Mouse (Mus musculus): ENCODE measurements at regions not wholly inside any gene's neighbourhood (a gene's known extent, or its start where the extent isn't known, plus 50 kb on each side); places are given as distances from the start of the nearest gene placed in this dataset.

- DNase-seq = no peak
These were observed 873.5 kb downstream of the Rapgef2 start for GRCm38 (mm10) chr3:78412669-78413419.

GRCm38 (mm10) chr3:78411395-78411794 is 874.9 kb downstream of the Rapgef2 start:
- no peak for DNase-seq

GRCm38 (mm10) chr3:78409237-78409636 is 877.1 kb downstream of the Rapgef2 start:
- no peak for DNase-seq

GRCm38 (mm10) chr3:78405760-78406467 is 880.4 kb downstream of the Rapgef2 start:
- DNase-seq = no peak

- DNase-seq = peak; percentile 41
These were observed 927.9 kb downstream of the Rapgef2 start for GRCm38 (mm10) chr3:78358377-78358776.

GRCm38 (mm10) chr3:78339891-78340290 is 946.4 kb downstream of the Rapgef2 start:
- DNase-seq = no peak

GRCm38 (mm10) chr3:78311630-78312406 is 974.5 kb downstream of the Rapgef2 start:
- DNase-seq = no peak

- no peak for DNase-seq
These were observed 985.8 kb downstream of the Rapgef2 start for GRCm38 (mm10) chr3:78300506-78300905.

GRCm38 (mm10) chr3:78291894-78292293 is 994.4 kb downstream of the Rapgef2 start:
- no peak for DNase-seq

- no peak for DNase-seq
These were observed 1002.2 kb downstream of the Rapgef2 start for GRCm38 (mm10) chr3:78284071-78284470.

- DNase-seq = no peak
These were observed 1049.4 kb downstream of the Rapgef2 start for GRCm38 (mm10) chr3:78236920-78237319.

GRCm38 (mm10) chr3:78209729-78210128 is 1076.6 kb downstream of the Rapgef2 start:
- DNase-seq = no peak

- no peak for DNase-seq
These were observed 1123.7 kb downstream of the Rapgef2 start for GRCm38 (mm10) chr3:78162601-78163000.

- peak; percentile 53 for DNase-seq
These were observed 1127.9 kb downstream of the Rapgef2 start for GRCm38 (mm10) chr3:78158450-78158849.
